Mouse (Mus musculus): Measurements from ENCODE around the gene Zfp385a. TPM values are rescaled to one million over a fixed set of nuclear protein-coding genes. Genes with fewer than 3 reads are reported as not detected.
A peak's percentile ranks its signal among the peaks of the same experiment; 100 is the strongest.

Gene Zfp385a
- polyA plus RNA-seq, 1 experiment from 2014 or later, result 11.7 TPM

DNA sequence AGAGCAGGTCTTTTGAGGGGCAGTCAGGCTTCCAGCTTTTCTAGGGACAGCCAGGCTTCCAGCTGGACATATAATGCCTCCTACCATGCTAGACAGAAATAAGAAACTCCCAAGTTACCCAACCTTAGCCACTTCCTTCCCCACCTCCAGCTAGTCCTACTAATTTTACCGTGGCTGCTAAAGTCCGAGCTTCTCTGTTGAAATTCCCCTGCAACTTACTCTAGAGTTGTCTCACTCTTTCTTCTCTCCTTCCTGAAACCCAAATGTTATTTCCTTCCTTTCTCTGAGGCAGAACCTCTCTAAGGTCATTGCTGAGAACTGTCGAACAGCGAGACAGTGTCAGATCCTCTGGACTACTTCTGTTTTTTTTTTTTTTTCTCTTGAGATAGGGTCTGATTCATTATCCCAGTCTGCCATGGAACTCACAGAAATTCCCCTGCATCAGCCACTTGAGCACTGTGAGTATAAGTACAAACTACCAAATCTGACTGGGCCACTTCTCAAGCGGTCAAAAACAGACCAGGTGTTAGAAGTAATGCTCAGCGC is 29.5 kb downstream of the Zfp385a start, which contains the start of gene Gpr84:
Gene Gpr84 (minus strand): TSS at position 248 of the 546 bp plus-strand sequence.
- H3K9me3 ChIP-seq (replicated peaks; ENCODE audit: control insufficient read depth, low read length), result no peaks in the 10 kb centered on the region
- no peak within 1 kb of the TSS for H3K9ac ChIP-seq (ENCODE audit: low read length)
- H3K36me3 ChIP-seq (ENCODE audit: control insufficient read depth, insufficient read depth, low read length), result peaks cover 3% of the 10 kb centered on the region; the same call in 1 of the 2 replicates
- H3K4me3 ChIP-seq (ENCODE audit: low read depth, low read length), result no peak within 1 kb of the TSS
- ATAC-seq (no peak), DNase-seq (ENCODE audit: low spot score) (no peak)
- no peaks in the 10 kb centered on the region for H3K27me3 ChIP-seq (replicated peaks; ENCODE audit: control insufficient read depth, insufficient read depth, low read length)
- WGBS, result 80% methylated on average over 6 of the region's 6 CpGs
- no peak within 1 kb of the TSS for H3K4me2 ChIP-seq (ENCODE audit: low read length)
- H3K4me1 ChIP-seq (ENCODE audit: control insufficient read depth, insufficient read depth, low read length), result peaks cover 10% of the 10 kb centered on the region
- H3K27ac ChIP-seq (ENCODE audit: low read depth, low read length), result no peak within 1 kb of the TSS

DNA sequence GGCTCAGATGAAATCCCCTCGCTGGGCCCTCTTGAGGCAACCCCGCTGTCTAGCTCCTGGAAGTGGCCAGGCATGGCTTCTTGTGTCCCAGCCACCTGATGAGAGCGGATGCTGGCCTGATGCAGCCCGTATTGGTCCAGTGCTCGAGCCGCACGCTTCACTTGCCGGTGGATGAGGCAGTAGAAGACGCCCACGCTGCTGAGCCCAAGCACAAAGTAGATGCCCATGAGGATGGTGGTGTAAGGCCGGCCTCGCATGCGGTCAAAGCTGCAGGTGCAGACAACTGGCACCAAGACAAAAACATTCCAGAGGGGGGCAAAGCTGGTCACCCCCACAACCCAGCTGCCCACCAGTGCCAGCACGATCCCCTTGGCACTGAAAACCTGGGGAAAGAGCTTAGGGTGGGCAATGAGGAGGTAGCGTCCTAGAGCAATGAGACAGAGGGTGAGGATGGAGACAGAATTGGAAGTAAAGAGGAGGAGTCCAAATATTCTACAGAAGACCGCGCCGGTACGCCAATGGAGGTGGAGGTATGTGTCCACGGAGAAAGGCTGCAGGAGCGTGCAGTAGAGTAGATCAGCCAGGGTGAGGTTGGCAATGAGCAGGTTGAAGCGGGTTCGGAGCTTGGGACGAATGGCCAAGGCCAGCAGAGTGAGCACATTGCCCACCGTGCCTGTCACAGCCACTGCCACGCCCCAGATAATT is 30.9 kb downstream of the Zfp385a start:
- ATAC-seq (no peak), DNase-seq (ENCODE audit: low spot score) (no peak)
- no peak overlapping the region for H3K27ac ChIP-seq (ENCODE audit: low read depth, low read length)
- no peaks in the 10 kb centered on the region for H3K36me3 ChIP-seq (ENCODE audit: control insufficient read depth, insufficient read depth, low read length)
- 0 out of 2 replicates have a peak overlapping the region, but pooled peaks have one; percentile 5 for H3K4me2 ChIP-seq (ENCODE audit: low read length)
- H3K4me1 ChIP-seq (ENCODE audit: control insufficient read depth, insufficient read depth, low read length), result peaks cover 14% of the 10 kb centered on the region
- 67% methylated on average over 26 of the region's 26 CpGs for WGBS
- peak overlapping the region; percentile 41; the same call in 1 of the 2 replicates for H3K9ac ChIP-seq (ENCODE audit: low read length)
- H3K27me3 ChIP-seq (replicated peaks; ENCODE audit: control insufficient read depth, insufficient read depth, low read length), result no peaks in the 10 kb centered on the region
- no peak overlapping the region for H3K4me3 ChIP-seq (ENCODE audit: low read depth, low read length)
- H3K9me3 ChIP-seq (replicated peaks; ENCODE audit: control insufficient read depth, low read length), result no peaks in the 10 kb centered on the region

DNA sequence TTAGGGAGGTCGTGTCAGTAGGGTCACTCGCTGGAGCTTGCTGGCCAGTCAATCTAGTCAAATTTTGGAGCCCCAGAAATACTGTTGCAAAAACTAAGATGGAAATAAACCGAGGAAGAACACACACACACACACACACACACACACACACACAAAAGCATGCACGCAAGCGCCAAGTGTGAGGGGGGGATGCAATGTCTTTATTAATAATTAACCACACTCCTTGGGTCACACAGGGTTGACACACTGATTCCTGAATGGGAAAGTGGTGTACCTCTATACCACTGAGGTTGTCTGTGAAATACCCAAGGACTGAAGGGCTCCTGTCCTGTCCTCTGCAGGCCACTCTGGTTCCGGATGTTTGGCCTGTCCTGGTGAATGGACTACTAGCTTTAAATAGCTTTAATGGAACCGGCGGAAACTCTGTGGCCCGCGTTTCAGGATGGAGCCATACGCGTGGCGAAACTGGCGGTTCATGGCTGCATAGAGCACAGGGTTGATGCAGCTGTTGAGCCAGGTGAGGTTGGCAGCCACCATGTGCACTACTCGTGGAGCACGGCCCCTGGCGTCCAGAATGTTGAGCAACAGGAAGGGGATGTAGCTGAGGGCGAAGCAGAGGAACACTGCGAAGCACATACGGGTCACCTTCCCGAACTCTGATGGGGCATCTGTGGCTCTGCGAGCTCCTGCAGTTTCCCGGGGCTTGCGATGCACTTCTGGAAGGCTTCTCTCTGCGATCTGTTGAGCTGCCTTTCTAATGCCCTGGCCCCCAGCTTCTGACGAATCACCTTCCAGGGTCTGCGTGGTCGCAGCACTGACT is 31.6 kb downstream of the Zfp385a start:
- Histone ChIP-seq H3K4me3 (ENCODE audit: low read depth, low read length) (no peak overlapping the region), H3K9ac (ENCODE audit: low read length) (peak overlapping the region; percentile 41; the same call in 1 of the 2 replicates), H3K27me3 (replicated peaks; ENCODE audit: control insufficient read depth, insufficient read depth, low read length) (no peaks in the 10 kb centered on the region), H3K9me3 (replicated peaks; ENCODE audit: control insufficient read depth, low read length) (no peaks in the 10 kb centered on the region), H3K4me1 (ENCODE audit: control insufficient read depth, insufficient read depth, low read length) (peaks cover 20% of the 10 kb centered on the region), H3K27ac (ENCODE audit: low read depth, low read length) (no peak overlapping the region), H3K36me3 (ENCODE audit: control insufficient read depth, insufficient read depth, low read length) (no peaks in the 10 kb centered on the region), H3K4me2 (ENCODE audit: low read length) (0 out of 2 replicates have a peak overlapping the region, but pooled peaks have one; percentile 5)
- WGBS, result 48% methylated on average over 28 of the region's 28 CpGs
- ATAC-seq, result no peak
- DNase-seq (ENCODE audit: low spot score), result no peak

DNA sequence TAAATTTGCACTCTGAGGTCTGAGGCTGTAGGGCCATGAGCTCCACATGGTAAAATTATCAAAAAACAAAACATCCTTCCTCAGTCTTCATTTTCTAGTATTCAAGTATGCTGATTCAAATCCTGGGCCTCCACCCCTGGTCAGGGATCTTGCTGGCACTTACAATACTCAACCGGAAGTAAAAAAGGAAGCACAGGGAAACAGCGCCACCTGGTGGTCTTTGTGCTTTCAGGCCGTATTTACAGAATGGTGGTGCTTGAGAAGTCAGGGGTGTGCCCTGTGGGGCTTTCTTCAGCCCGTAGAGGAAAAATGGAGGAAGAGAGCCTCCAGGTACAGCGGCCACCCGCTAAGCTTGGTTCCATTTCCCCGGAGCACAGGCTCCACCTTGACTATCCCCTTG is 32.8 kb downstream of the Zfp385a start:
- Histone ChIP-seq H3K27me3 (replicated peaks; ENCODE audit: control insufficient read depth, insufficient read depth, low read length) (no peaks in the 10 kb centered on the region), H3K4me1 (ENCODE audit: control insufficient read depth, insufficient read depth, low read length) (peaks cover 29% of the 10 kb centered on the region), H3K9ac (ENCODE audit: low read length) (peak overlapping the region; percentile 32; the same call in 1 of the 2 replicates), H3K9me3 (replicated peaks; ENCODE audit: control insufficient read depth, low read length) (no peaks in the 10 kb centered on the region), H3K4me3 (ENCODE audit: low read depth, low read length) (no peak overlapping the region), H3K27ac (ENCODE audit: low read depth, low read length) (peak overlapping the region; percentile 35; the same call in 1 of the 2 replicates), H3K4me2 (ENCODE audit: low read length) (peak overlapping the region; percentile 20; the same call in 1 of the 2 replicates), H3K36me3 (ENCODE audit: control insufficient read depth, insufficient read depth, low read length) (no peaks in the 10 kb centered on the region)
- ATAC-seq, result no peak
- WGBS, result 1% methylated on average over 7 of the region's 7 CpGs
- DNase-seq (ENCODE audit: low spot score), result peak; percentile 96

DNA sequence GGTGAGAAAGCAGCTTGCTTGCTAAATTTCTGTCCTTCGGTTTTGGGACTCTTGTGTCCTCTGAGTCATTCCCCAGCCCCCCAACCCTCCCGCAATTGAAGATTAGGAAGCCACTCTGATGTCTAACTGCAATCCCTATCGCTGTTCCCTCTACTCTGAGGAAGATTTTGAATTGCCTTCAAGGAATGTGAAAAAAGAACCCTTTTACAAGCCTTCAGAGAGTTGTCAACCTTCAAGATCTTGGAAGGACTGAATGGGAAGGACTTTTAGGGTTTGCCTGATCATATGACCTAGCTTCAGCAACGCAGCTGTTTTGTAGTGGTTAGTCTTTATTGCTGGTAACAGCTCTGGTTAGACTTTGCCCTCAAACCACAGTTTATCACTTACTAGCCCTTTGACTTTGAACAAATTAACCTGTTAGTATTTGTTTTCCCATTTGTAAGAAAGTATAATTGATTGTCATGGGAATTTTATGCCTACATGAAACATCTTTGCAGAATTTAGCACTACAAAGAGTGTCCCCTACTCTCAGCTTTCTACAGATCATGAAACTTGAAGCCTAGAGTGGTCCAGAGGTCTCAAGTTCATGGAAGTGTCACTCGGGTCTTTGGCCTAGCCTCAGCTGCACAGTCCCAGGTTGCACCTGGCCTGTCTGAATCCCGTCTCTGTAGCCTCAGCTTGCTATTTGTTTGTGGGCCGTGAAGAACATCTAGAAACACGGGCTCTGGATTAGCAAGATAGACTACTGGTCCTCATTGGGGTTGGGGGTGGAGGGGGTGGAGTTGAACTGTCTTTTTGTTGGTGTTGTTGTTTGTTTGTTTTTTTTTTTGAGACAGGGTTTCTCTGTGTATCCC is 33.9 kb downstream of the Zfp385a start:
- no peaks in the 10 kb centered on the region for H3K36me3 ChIP-seq (ENCODE audit: control insufficient read depth, insufficient read depth, low read length)
- H3K4me1 ChIP-seq (ENCODE audit: control insufficient read depth, insufficient read depth, low read length), result peaks cover 39% of the 10 kb centered on the region
- 39% methylated on average over 8 of the region's 8 CpGs for WGBS
- DNase-seq (ENCODE audit: low spot score) (peak; percentile 45), ATAC-seq (no peak)
- no peaks in the 10 kb centered on the region for H3K27me3 ChIP-seq (replicated peaks; ENCODE audit: control insufficient read depth, insufficient read depth, low read length)
- peak overlapping the region; percentile 64 for H3K4me2 ChIP-seq (ENCODE audit: low read length)
- H3K9me3 ChIP-seq (replicated peaks; ENCODE audit: control insufficient read depth, low read length), result no peaks in the 10 kb centered on the region
- H3K4me3 ChIP-seq (ENCODE audit: low read depth, low read length), result peak overlapping the region; percentile 33
- peak overlapping the region; percentile 99 for H3K27ac ChIP-seq (ENCODE audit: low read depth, low read length)
- peak overlapping the region; percentile 77 for H3K9ac ChIP-seq (ENCODE audit: low read length)

DNA sequence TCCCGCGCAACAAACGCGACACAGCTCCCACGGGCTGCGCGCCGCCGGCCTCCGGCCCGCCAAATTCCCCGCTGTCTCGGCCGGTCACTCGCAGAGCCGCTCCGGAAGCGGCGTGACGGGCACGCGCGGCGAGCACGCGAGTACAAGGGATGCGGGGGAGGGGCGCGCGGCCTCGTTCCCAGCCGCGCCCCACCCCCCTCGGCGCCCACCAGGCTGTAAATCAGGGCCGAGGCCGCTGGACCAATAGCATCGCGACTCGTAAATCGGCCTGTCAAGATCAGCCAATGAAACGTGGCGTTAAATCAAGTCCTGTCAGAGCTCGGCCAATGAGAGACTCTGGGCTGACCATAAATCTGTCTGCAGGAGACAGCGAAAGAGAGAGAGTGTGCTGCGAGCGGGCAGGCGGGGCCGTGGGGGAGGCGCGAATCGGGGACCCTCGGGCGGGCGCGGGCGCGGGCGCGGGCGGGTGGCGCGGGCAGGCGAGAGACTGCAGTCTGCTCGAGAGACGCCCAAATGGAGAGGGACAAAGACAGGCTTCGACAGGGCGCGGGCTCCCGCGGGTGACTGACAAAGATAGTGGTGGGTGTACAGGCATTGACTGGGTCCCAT is 34.7 kb downstream of the Zfp385a start:
- H3K4me3 ChIP-seq (ENCODE audit: low read depth, low read length), result peak overlapping the region; percentile 39
- no peaks in the 10 kb centered on the region for H3K36me3 ChIP-seq (ENCODE audit: control insufficient read depth, insufficient read depth, low read length)
- peak overlapping the region; percentile 99 for H3K27ac ChIP-seq (ENCODE audit: low read depth, low read length)
- H3K4me1 ChIP-seq (ENCODE audit: control insufficient read depth, insufficient read depth, low read length), result peaks cover 48% of the 10 kb centered on the region
- ATAC-seq, result peak; percentile 96
- no peaks in the 10 kb centered on the region for H3K27me3 ChIP-seq (replicated peaks; ENCODE audit: control insufficient read depth, insufficient read depth, low read length)
- peak overlapping the region; percentile 82 for H3K9ac ChIP-seq (ENCODE audit: low read length)
- peak overlapping the region; percentile 87 for H3K4me2 ChIP-seq (ENCODE audit: low read length)
- WGBS, result under 1% methylated on average over 69 of the region's 71 CpGs
- DNase-seq (ENCODE audit: low spot score), result peak; percentile 100
- no peaks in the 10 kb centered on the region for H3K9me3 ChIP-seq (replicated peaks; ENCODE audit: control insufficient read depth, low read length)

DNA sequence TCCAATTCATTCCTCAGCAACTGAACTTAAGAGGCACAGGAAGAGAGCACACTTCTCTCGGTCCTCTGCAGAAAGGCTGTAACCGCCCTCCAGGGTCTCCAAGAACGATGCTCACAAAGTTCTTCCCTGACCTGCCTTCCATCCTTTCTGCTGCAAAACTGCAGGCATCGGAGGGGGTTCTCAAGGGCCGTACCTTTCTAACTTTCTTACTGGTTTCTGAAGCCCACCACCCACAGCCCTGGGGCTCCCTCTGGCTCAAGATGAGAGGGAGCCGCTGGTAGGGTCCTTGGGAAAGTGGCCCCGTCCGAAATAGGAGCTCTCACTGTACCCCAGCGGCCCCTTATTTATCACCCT is 35.3 kb downstream of the Zfp385a start:
- Histone ChIP-seq H3K4me1 (ENCODE audit: control insufficient read depth, insufficient read depth, low read length) (peaks cover 53% of the 10 kb centered on the region), H3K9ac (ENCODE audit: low read length) (peak overlapping the region; percentile 82), H3K27ac (ENCODE audit: low read depth, low read length) (peak overlapping the region; percentile 99), H3K27me3 (replicated peaks; ENCODE audit: control insufficient read depth, insufficient read depth, low read length) (no peaks in the 10 kb centered on the region), H3K4me3 (ENCODE audit: low read depth, low read length) (peak overlapping the region; percentile 39), H3K9me3 (replicated peaks; ENCODE audit: control insufficient read depth, low read length) (no peaks in the 10 kb centered on the region), H3K4me2 (ENCODE audit: low read length) (peak overlapping the region; percentile 87), H3K36me3 (ENCODE audit: control insufficient read depth, insufficient read depth, low read length) (no peaks in the 10 kb centered on the region)
- DNase-seq (ENCODE audit: low spot score) (peak; percentile 47), ATAC-seq (peak; percentile 4; the same call in 1 of the 2 replicates)
- under 1% methylated on average over 9 of the region's 9 CpGs for WGBS
